Mouse (Mus musculus) lung, postnatal 10 days (tissue): Measurements from ENCODE around the gene Mcfd2.
A peak's percentile ranks its signal among the peaks of the same experiment; 100 is the strongest.

Source experiments
- DNase-seq: peaks from one replicate; pipeline ENCODE4 v3.0.0; 2021

Mcfd2 gene

GRCm38 (mm10) chr17:87287197-87287777 is 21.6 kb upstream of the Mcfd2 start:
- DNase-seq = no peak

DNA sequence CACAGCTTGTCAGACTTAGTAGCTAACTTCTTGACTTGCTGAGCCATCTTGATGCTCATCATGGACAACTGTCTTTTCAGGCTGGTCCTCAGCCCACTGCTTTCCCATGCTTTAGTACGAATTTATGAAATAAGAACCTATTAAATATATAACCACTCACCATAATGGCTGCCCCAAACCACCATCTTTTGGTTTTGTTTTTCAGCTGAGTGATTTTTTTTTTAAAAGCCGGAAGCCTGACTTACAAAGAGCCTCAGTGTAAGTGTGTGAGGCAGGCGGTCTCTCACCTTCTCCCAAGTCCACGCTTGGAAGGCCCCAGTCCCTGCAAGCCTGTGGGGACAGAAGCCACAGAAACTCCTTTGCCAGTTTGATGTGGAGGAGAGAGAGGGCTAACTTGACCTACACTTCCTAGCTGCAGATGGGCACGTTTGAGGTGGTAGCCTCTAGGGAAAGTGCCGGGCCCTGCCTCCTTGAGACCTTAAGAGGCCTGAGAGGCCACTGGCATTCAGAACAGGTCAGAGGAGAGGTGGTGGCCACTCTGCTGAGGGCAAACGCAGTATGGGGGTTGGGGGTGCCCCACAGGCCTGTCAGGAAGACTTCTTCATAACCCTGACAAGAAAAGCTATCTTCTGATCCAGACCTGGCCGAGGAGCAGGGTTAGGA is 20.9 kb upstream of the Mcfd2 start:
- no peak for DNase-seq

DNA sequence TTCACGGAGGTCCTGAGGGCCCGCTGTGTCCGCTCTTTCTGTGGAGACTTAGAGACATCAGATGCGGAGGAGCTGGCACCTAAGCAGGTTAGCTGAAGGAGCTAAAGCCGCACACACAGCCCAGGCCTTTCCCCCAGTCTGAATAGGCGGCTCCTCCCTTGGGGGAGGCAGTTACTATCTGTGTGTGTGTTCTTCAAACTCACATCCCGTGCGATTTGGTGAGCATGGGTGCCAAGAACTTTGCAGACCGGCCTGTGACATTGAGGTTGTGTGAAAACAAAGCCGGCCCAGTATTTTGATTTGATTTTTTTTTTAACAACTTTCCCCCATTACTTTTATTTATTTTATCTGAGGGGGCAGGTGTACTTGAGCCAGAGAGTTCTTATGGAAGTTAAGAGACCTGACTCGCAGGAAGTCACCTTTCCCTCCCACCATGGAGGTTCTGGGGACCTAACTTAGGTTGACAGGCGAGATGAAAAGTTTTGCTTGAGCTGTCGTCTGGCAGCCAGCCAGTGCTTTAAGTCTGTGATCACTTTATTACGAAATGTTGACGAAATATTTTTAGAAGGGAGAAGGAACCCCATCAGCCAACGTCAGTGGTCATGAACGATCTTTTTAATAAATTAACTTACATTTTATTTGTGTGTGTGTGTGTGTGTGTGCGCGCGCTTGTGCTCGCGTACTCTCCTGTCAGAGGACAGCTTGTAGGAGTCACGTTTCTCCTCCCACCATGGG is 20.2 kb upstream of the Mcfd2 start:
- no peak for DNase-seq

DNA sequence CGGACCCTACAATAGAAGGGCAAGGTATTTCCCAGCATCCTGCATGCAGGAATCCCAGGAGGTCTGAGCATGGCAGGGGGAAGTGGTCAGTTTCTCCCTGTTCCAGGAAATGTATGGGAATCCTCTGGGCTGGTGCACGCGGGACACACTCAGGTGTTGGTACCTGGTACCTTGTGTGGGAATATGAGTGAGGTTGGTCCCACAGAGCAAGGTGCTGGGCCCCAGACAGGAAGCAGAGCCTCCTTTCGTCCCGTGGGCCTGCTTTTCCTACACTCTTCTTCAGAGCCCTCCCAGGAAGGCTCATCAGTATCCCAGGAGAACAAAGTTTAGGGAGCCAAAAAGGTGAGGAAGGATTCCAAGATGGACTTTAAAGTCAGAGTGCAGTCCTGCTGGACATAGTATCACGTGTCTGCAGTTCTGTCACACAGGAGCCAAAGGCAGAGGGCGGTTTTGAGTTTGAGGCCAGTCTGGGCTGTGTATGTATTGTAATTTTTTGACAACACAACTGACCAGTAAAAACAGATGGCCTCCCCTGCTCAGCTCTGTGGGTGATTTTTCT is 18.8 kb upstream of the Mcfd2 start:
- no peak for DNase-seq

DNA sequence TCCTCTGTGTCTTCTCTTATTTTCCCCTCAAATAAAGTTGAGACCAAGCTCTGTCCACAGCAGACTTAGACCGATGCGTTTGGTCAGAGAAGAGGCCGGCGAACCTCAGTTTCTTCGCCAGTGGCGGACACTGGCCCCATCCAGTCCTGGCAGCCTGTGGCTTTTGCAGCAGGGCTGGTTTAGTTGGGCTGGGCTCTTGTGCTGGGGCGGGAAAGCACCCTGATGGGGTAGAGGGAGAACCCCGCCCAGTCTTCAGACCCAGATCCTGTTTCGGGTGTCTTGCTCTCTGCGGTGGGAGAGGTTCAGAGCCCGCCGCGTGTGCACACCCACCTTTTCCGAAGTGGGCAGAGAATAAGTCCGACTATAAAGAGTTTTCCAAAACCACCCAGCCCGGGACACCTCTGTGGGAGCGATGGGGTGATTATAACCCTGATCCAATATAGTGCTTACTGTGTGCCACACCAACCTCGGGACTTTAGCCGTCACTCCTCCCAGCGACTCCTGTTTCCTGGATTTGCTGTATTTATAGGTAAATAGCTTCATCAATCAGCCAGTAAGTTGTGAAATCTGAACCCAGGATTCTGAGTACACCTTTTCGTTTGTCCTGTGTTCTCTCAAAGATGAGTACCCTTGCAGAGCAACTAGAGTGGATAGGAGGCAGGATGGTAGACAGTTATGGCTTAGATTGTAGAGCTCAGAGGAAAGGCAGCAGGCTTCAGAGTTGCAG is 18.2 kb upstream of the Mcfd2 start:
- peak; percentile 57 for DNase-seq

DNA sequence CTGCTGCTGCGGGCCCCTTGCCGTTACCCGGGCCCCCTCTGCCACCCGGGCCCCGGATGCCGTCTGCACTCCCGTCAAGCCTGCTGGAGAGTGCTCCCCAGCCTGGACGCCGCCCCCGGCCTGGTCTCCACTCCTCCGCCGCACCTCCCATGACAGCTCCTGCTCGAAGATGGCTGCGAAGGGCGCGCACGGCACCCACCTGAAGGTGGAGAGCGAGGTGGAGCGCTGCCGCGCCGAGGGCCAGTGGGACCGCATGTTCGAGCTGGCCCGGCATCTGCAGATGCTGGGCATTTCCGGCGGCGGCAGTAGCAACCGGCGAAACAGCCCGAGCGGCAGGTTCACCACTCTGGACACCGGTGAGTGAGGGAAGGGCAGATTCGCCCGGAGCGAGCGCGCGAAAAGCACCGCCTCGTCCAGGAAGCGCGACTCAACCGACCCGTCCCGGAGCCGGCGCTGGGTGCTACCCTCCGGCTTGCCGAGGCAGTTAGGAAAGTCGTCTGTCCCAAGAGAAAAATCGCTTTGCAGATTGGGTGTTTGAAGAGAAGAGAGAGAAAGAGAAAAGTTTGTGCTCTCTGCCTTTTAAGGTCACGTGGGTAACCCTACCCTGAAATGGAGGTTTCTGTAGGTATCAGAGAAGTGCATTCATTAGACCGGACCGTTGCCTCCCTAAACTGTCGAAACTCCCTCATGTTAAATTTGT is 17.5 kb upstream of the Mcfd2 start:
- DNase-seq = peak; percentile 68

DNA sequence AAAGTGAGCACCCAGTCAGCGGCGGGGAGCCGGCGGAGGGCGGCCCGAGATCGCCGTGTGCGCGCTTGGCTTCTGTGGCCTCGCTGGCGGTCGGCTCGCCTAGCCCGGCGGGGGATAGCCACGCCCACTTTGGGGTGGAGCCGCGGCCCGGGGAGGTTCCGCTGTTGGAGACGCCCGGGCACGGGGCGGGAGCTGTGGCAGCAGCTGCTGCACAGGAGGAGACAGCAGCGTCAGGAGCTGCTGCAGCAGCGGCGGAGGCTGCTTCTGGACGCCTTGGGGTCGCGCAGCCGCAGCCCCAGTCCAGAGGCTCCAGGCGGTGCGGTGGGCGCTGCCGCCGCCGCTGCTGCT is 16.9 kb upstream of the Mcfd2 start, which contains the start of gene Ttc7:
Ttc7 (plus strand) TSS at position 181 of the 348 bp plus-strand sequence.
- peak; percentile 99 for DNase-seq

GRCm38 (mm10) chr17:87282007-87282705 is 16.4 kb upstream of the Mcfd2 start:
- DNase-seq = peak; percentile 98

GRCm38 (mm10) chr17:87275363-87276341 is 9.9 kb upstream of the Mcfd2 start:
- no peak for DNase-seq

DNA sequence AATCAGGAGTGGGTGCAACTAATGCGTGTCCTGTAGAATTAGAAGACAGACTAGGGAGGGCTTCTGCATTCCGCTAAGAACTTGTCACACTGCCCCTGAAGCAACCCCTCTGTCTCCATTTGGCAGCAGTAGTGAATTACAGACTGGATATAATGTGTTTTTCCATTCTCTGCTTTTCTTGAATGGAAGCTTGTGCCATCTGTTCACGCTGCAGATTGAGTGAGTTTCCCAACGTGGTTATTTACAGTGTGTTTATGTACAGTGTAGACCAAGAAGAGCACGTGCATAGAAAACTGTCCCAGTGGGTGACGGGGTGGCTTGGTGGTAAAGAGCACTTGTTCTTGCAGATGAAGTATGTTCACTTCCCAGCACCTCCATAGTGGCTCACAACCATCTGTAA is 3.7 kb upstream of the Mcfd2 start:
- no peak for DNase-seq

DNA sequence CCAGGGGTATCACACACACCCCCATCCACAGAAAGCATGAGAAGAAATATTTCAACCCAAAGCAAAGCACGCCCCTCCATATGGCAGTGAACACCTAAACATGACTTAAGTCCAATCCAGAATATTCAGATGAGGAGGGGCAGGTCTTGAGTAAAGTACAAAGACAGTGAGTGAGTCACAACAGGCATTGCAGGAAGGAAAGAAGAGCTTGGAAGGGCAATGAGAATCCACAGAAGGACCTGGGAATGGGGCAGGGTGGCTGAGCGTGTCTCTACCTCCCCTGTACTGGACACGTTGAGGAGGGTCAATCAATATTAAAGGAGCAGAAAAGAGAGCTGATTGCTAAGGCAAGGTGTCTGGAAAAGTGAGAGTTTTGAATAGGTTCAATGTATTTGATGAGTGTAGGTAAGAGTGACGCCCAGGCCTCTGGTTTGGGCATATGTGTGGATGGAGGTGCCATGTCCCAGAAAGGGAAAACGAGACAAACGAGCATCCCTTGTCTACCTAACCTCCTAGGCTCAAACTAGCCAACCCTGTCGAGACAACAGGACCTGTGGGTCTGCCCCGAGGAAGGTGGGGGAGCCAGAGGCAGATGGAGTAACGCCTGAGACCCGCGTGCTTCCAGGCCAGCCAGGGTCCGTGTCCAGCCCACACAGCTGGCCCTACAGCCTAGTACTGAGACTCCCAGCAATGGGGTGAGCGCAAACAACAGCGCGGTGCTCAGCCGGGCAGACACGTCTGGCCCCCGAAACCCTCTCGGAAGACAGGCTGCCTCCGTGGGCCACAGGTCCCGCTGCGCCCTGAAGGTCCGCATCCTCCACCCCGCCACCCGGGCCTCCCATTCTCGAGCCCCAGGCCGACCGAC is 576 bp downstream of the Mcfd2 start:
- no peak for DNase-seq

- no peak for DNase-seq
Observed at GRCm38 (mm10) chr17:87264054-87264830, 1.5 kb downstream of the Mcfd2 start.

DNA sequence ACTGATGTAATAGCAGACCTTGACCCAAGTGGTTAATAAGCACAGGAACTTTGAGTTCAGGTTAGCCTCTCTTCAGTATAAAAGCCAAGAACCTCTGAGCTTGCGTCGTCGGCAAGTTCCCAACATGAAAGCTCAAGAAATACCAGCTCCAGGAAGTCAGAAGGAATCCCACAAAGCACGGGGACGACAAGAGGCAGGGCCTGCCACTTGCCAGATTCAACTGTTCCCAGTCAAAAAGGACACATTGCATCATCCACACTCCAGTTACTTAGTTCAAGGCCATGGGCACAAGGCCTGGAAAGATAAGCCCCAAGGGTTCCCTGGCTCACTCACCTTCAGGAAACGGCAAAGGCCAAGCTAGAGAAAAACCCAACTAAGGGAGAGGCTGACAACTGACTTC is 2.3 kb downstream of the Mcfd2 start:
- DNase-seq = peak; percentile 29

- no peak for DNase-seq
Observed at GRCm38 (mm10) chr17:87255672-87256071, 10.1 kb downstream of the Mcfd2 start.

- no peak for DNase-seq
Observed at GRCm38 (mm10) chr17:87254384-87254783, 11.4 kb downstream of the Mcfd2 start.

DNA sequence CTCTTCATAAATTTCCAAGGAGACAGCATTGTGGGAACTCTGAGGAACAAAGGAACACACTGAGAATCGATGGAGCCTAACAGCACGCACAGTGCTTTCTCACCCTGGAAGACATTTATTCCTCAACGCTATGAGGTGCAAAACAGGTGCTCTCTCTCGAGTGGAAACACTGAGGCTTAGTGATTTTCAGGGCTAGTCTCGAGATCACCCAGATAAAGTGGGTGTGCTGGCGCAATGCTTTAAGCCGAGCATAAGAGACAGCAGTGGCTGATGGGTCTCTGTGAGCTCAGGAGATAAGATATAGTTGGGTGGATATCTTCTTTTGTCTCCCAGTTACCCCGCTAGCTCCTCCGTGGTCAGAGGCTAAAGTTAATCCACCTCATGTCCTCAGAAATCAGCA is 19.6 kb downstream of the Mcfd2 start:
- no peak for DNase-seq

- no peak for DNase-seq
Observed at GRCm38 (mm10) chr17:87237826-87238225, 27.9 kb downstream of the Mcfd2 start.

- peak; percentile 58 for DNase-seq
Observed at GRCm38 (mm10) chr17:87236725-87237650, 28.7 kb downstream of the Mcfd2 start.
